Mouse (Mus musculus) CD4-positive, CD25-positive, alpha-beta regulatory T cell (primary cell): ENCODE data around the gene Gm14851. TPM values are rescaled to one million over a fixed set of nuclear protein-coding genes. Genes with fewer than 3 reads are reported as not detected.

Source experiments
- polyA plus RNA-seq: library from polyadenylated mRNA; unstranded; fragments of 100-300 nt; shearing (Covaris generic); gene quantifications from one replicate; pipeline ENCODE4 v1.2.1, GENCODE M21; 2017

The Gm14851 gene
- not detected for polyA plus RNA-seq

DNA sequence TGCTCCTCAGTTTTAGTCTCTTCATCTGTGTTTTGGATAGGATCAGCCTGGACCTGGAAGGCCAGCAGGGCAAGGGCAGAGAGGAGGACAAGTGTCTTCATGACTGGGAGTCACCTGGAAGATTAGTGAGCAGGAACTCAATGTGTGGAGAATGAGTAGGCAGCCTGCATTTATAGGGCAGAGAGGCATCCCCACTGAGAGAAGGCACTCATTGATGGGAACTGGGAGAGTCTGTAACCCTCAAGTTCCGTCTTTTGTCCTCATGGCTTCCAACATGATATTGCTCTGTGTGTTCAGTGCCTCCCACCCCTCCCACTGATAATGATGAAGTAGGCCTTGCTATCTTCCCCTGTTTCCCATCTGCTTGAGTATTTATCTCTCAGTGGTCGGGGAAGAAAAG lies at the start of gene Gm14851:
Gene Gm14851, minus strand, starts transcription at position 101 of the 400 bp plus-strand sequence.

GRCm38 (mm10) chr8:21134342-21134741 lies 38.5 kb upstream of the Gm14851 start, which contains the start of gene Defa30:
Gene Defa30, plus strand, starts transcription at chr8:21134642.

DNA sequence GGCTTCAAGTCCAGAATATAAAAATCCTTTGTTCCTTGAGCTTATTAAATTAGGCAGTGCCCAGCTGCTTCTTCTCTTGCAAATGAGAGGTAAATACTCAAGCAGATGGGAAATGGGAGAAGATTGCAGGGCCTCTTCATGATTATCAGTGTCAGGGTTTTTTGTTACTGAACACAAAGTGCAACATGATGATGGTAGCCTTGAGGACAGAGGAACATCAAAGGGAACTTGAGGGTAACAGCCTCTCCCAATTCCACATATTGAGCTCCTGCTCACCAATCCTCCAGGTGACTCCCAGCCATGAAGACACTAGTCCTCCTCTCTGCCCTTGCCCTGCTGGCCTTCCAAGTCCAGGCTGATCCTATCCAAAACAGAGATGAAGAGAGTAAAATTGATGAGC lies 11.7 kb downstream of the Gm14851 start, which contains the start of gene Defa25:
Gene Defa25, plus strand, starts transcription at position 301 of the 400 bp plus-strand sequence.

GRCm38 (mm10) chr8:21064738-21065137 lies 31.1 kb downstream of the Gm14851 start, which contains the start of gene Defa35:
Gene Defa35, plus strand, starts transcription at chr8:21065038.

DNA sequence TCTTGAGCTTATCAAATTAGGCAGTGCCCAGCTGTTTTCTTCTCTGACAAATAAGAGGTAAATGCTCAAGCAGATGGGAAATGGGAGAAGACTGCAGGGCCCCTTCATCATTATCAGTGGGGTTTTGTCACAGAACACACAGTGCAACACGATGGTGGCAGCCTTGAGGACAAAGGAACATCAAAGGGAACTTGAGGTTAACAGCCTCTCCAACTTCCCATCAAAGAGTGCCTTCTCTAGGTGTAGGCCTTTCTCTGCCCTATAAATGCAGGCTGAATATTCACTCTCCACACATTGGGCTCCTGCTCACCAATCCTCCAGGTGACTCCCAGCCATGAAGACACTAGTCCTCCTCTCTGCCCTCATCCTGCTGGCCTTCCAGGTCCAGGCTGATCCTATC lies 41.1 kb downstream of the Gm14851 start, which contains the start of gene Defa23:
Gene Defa23, plus strand, starts transcription at position 301 of the 400 bp plus-strand sequence.

Other genes with a start within 250 kb of the Gm14851 start
- gene Defb33, start 203.4 kb downstream of the Gm14851 start, polyA plus RNA-seq = not detected
- not detected for gene Gm15056, start 193.4 kb downstream of the Gm14851 start, polyA plus RNA-seq
- not detected for gene Gm6040, start 174.0 kb downstream of the Gm14851 start, polyA plus RNA-seq
- not detected for gene AY761185, start 151.3 kb downstream of the Gm14851 start, polyA plus RNA-seq
- not detected for gene Defa21, start 70.5 kb downstream of the Gm14851 start, polyA plus RNA-seq
- not detected for gene Defa23, start 41.0 kb downstream of the Gm14851 start, polyA plus RNA-seq
- gene Defa35, start 31.0 kb downstream of the Gm14851 start, polyA plus RNA-seq = not detected
- gene Defa25, start 11.6 kb downstream of the Gm14851 start, polyA plus RNA-seq = not detected
- gene Defa30, start 38.6 kb upstream of the Gm14851 start, polyA plus RNA-seq = not detected
- gene Defa22, start 66.2 kb upstream of the Gm14851 start, polyA plus RNA-seq = not detected
- gene Defa31, start 95.6 kb upstream of the Gm14851 start, polyA plus RNA-seq = not detected
- gene Gm15293, start 105.5 kb upstream of the Gm14851 start, polyA plus RNA-seq = not detected
- gene Gm15292, start 153.7 kb upstream of the Gm14851 start, polyA plus RNA-seq = not detected
- not detected for gene Defa27, start 219.5 kb upstream of the Gm14851 start, polyA plus RNA-seq
- gene Defa29, start 231.0 kb upstream of the Gm14851 start, polyA plus RNA-seq = not detected